ENCODE assay signal across 22 mouse cellular contexts in genomic region chr19:23942886-23943285, GRCm38 (mm10).
A peak's percentile ranks its signal among the peaks of the same experiment; 100 is the strongest.
DNase-seq lines count a peak whose midpoint lies in the region; ATAC-seq and TF ChIP-seq lines count a peak whose summit lies in the region.
"Had no signal": no experiment of that assay in that cellular context is flagged by ENCODE, and none has a peak within 500 bp of the region (broad histone marks: within the 10 kb centered on the region; RNA-seq: fewer than 3 reads in every experiment).

No protein-coding gene starts in this region.

- no peak for TF ChIP-seq CTCF in heart, adult 2 months (IDR thresholded peaks at IDR 0.05)

- TF ChIP-seq POLR2A in heart, adult 2 months (IDR thresholded peaks at IDR 0.05; ENCODE audit: insufficient read depth, low read depth, low read length): no peak

- H3K36me3 ChIP-seq in heart, adult 2 months (ENCODE audit: control insufficient read depth, insufficient read depth, low read length): no peaks in the 10 kb centered on the region
- H3K36me3 ChIP-seq: embryonic facial prominence, embryonic 15.5 days; forebrain, embryonic 10.5 days; heart, embryonic 13.5 days had no signal

- WGBS in heart, adult 2 months: 84% methylated on average over 7 of the region's 7 CpGs

- intact Hi-C loops in heart, adult 2 months (cut with DNase I): no loop called here

- DNase-seq in heart, adult 11 months: peak; percentile 82
- no peak for DNase-seq in heart, adult 2 months
- peak; percentile 54 to 71 for DNase-seq in cerebellum, adult 18-20 months
- DNase-seq in cerebellum, adult 8-10 months: peak; percentile 55
- DNase-seq in cerebellum, postnatal 36 days: peak; percentile 53 to 57
- DNase-seq in layer of hippocampus, adult 8-10 months (ENCODE audit: low spot score in 2 of 2): no peak
- DNase-seq: adrenal gland, adult 2 months; adrenal gland, postnatal 25 days; embryo, embryonic 11 days; gastrocnemius, postnatal 36 days; heart, adult 18-20 months; heart, postnatal 36 days; kidney, adult 11 months; kidney, adult 9 months had no signal

- no peak overlapping the region for H3K4me3 ChIP-seq in heart, adult 2 months
- H3K4me3 ChIP-seq: embryonic facial prominence, embryonic 15.5 days; erythroblast, embryonic 14.5 days; forebrain, embryonic 10.5 days; heart, embryonic 13.5 days; hindbrain, embryonic 12.5 days had no signal

- TF ChIP-seq EP300 in heart, adult 2 months (IDR thresholded peaks at IDR 0.05; ENCODE audit: insufficient read depth, low read depth, low read length): no peak

- no peak overlapping the region for H3K9ac ChIP-seq in heart, adult 2 months (ENCODE audit: low read depth, low read length)
- H3K9ac ChIP-seq: embryonic facial prominence, embryonic 15.5 days; heart, embryonic 13.5 days; hindbrain, embryonic 12.5 days had no signal

- no peaks in the 10 kb centered on the region for H3K79me2 ChIP-seq in heart, adult 2 months (replicated peaks; ENCODE audit: control insufficient read depth, insufficient read depth, low read length)

- no peaks in the 10 kb centered on the region for H3K4me1 ChIP-seq in heart, adult 2 months (ENCODE audit: control insufficient read depth, insufficient read depth, low read length)
- H3K4me1 ChIP-seq: embryonic facial prominence, embryonic 15.5 days; heart, embryonic 13.5 days had no signal

- no peak overlapping the region for H3K27ac ChIP-seq in heart, adult 2 months
- H3K27ac ChIP-seq: embryonic facial prominence, embryonic 15.5 days; forebrain, embryonic 10.5 days; heart, embryonic 13.5 days; hindbrain, embryonic 12.5 days had no signal

- ATAC-seq in inflammation-experienced regulatory T-cells, adult 6 months: no peak
- ATAC-seq: forebrain, embryonic 14.5 days; hindbrain, embryonic 16.5 days had no signal

- H3K27me3 ChIP-seq in heart, adult 2 months (ENCODE audit: control insufficient read depth, insufficient read depth, low read length): no peaks in the 10 kb centered on the region
- H3K27me3 ChIP-seq: embryonic facial prominence, embryonic 15.5 days; heart, embryonic 13.5 days; hindbrain, embryonic 12.5 days had no signal

Comparison
In these comparisons a context has a peak if more than half of its experiments do, and no peak if none do; other contexts are left out.
1. DNase-seq: peak in heart, adult 11 months (single experiment), cerebellum, adult 18-20 months (2 of 2), cerebellum, adult 8-10 months (single experiment) and cerebellum, postnatal 36 days (2 of 2); none in heart, adult 2 months (0 of 2) and layer of hippocampus, adult 8-10 months (0 of 2).